10 mouse cellular contexts compared by ENCODE assay signal in the genomic region with DNA sequence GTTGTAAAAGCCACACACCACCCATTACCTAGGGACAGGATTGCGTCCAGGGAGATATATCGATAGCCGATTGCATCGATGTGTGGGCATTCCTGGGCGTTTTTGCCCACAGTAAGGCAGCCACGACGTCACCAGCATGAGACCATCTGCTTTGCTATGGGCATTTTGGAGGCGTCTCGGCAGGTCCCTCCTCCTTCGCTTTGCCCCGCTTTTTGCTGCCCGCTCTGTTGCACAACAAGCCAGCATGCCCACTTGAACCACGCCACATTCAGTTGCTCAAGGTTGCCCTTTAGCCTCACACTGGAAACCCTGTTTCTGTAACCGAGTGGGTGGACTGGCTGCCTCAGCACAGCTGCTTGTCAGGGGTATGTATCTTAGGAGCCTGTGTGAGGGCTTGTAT.
DNase-seq lines count a peak whose midpoint lies in the region; ATAC-seq and TF ChIP-seq lines count a peak whose summit lies in the region.
"Had no signal": no experiment of that assay in that cellular context is flagged by ENCODE, and none has a peak within 500 bp of the region (broad histone marks: within the 10 kb centered on the region; RNA-seq: fewer than 3 reads in every experiment).

No protein-coding gene starts in this region.

- peak; percentile 68 for DNase-seq in kidney, adult 18-20 months
- peak; percentile 69 to 70 for DNase-seq in cerebellum, postnatal 10 days
- peak; percentile 77 to 81 for DNase-seq in lung, postnatal 4 days
- DNase-seq in gastrocnemius, postnatal 10 days, result no peak
- no peak for DNase-seq in heart, postnatal 10 days

- peaks cover 33% of the 10 kb centered on the region for H3K4me1 ChIP-seq in kidney, embryonic 15.5 days
- H3K4me1 ChIP-seq in intestine, postnatal 0 days (replicated peaks; ENCODE audit: control insufficient read depth, insufficient read depth, low read length), result peaks cover 15% of the 10 kb centered on the region; the same call in 1 of the 2 replicates
- H3K4me1 ChIP-seq in midbrain, embryonic 16.5 days (ENCODE audit: control insufficient read depth, insufficient read depth, low read length), result peaks cover 17% of the 10 kb centered on the region

- 89% methylated on average over 14 of the region's 14 CpGs for WGBS in kidney, embryonic 15.5 days
- WGBS in intestine, postnatal 0 days, result 75% methylated on average over 14 of the region's 14 CpGs
- 89% methylated on average over 14 of the region's 14 CpGs for WGBS in midbrain, embryonic 16.5 days

- H3K27ac ChIP-seq in kidney, embryonic 15.5 days, result no peak overlapping the region
- H3K27ac ChIP-seq in intestine, postnatal 0 days (ENCODE audit: low read depth, low read length), result peak overlapping the region; percentile 29; the same call in 1 of the 2 replicates
- H3K27ac ChIP-seq in midbrain, embryonic 16.5 days (ENCODE audit: low read length), result no peak overlapping the region
- H3K27ac ChIP-seq: macrophage had no signal

- H3K27me3 ChIP-seq in kidney, embryonic 15.5 days, result no peaks in the 10 kb centered on the region
- no peaks in the 10 kb centered on the region for H3K27me3 ChIP-seq in intestine, postnatal 0 days (replicated peaks; ENCODE audit: control insufficient read depth, insufficient read depth, low read length)
- no peaks in the 10 kb centered on the region for H3K27me3 ChIP-seq in midbrain, embryonic 16.5 days (ENCODE audit: control insufficient read depth, insufficient read depth, low read depth, low read length)
- H3K27me3 ChIP-seq: hindbrain, embryonic 15.5 days had no signal

- no peaks in the 10 kb centered on the region for H3K9me3 ChIP-seq in kidney, embryonic 15.5 days (replicated peaks)
- H3K9me3 ChIP-seq in intestine, postnatal 0 days (ENCODE audit: control insufficient read depth), result no peaks in the 10 kb centered on the region
- no peaks in the 10 kb centered on the region for H3K9me3 ChIP-seq in midbrain, embryonic 16.5 days (replicated peaks; ENCODE audit: control insufficient read depth, low read length, poor library complexity, severe bottlenecking)
- H3K9me3 ChIP-seq: hindbrain, embryonic 15.5 days had no signal

- H3K4me3 ChIP-seq in kidney, embryonic 15.5 days (replicated peaks), result no peak overlapping the region
- no peak overlapping the region for H3K4me3 ChIP-seq in intestine, postnatal 0 days (ENCODE audit: low read depth, low read length)
- H3K4me3 ChIP-seq in midbrain, embryonic 16.5 days (ENCODE audit: low read depth, low read length), result no peak overlapping the region
- H3K4me3 ChIP-seq: hindbrain, embryonic 15.5 days had no signal

- intact Hi-C loops in heart, postnatal 10 days (cut with DNase I), result no loop called here

- no peak overlapping the region for H3K9ac ChIP-seq in kidney, embryonic 15.5 days
- H3K9ac ChIP-seq in intestine, postnatal 0 days (ENCODE audit: low read depth, low read length), result no peak overlapping the region
- H3K9ac ChIP-seq in midbrain, embryonic 16.5 days (ENCODE audit: low read depth, low read length), result no peak overlapping the region
- H3K9ac ChIP-seq: hindbrain, embryonic 15.5 days had no signal

- no peaks in the 10 kb centered on the region for H3K36me3 ChIP-seq in kidney, embryonic 15.5 days
- peaks cover 3% of the 10 kb centered on the region; the same call in 1 of the 2 replicates for H3K36me3 ChIP-seq in intestine, postnatal 0 days (ENCODE audit: control insufficient read depth, insufficient read depth)
- H3K36me3 ChIP-seq in midbrain, embryonic 16.5 days (ENCODE audit: control insufficient read depth, insufficient read depth, low read length), result no peaks in the 10 kb centered on the region
- H3K36me3 ChIP-seq: hindbrain, embryonic 15.5 days had no signal

- no peak for ATAC-seq in kidney, embryonic 15.5 days (replicated peaks; ENCODE audit: low FRiP score)
- ATAC-seq in intestine, postnatal 0 days, result peak; percentile 41; the same call in 1 of the 2 replicates
- ATAC-seq in midbrain, embryonic 16.5 days, result no peak

- H3K4me2 ChIP-seq in kidney, embryonic 15.5 days, result no peak overlapping the region
- peak overlapping the region; percentile 30; the same call in 1 of the 2 replicates for H3K4me2 ChIP-seq in intestine, postnatal 0 days (replicated peaks; ENCODE audit: low read depth)
- H3K4me2 ChIP-seq in midbrain, embryonic 16.5 days (ENCODE audit: low read length), result no peak overlapping the region
- H3K4me2 ChIP-seq: hindbrain, embryonic 15.5 days had no signal

- TF ChIP-seq CTCF in intestine, postnatal 0 days (IDR thresholded peaks at IDR 0.05; ENCODE audit: low read depth), result no peak

Comparison
In these comparisons a context has a peak if more than half of its experiments do, and no peak if none do; other contexts are left out.
1. DNase-seq: peak in kidney, adult 18-20 months (single experiment), cerebellum, postnatal 10 days (2 of 2) and lung, postnatal 4 days (2 of 2); none in gastrocnemius, postnatal 10 days (single experiment) and heart, postnatal 10 days (0 of 2).